Mouse (Mus musculus) 3134 (cell line): ENCODE results near the gene H2-Eb1.

Experiments used
- DNase-seq: peaks from one replicate; pipeline ENCODE4 v3.0.0-alpha.2; 2011; ENCODE audit warnings: low spot score; ENCODE audit not compliant: insufficient read length; ENCODE audit errors: extremely low read depth

The H2-Eb1 gene

GRCm38 (mm10) chr17:34305380-34306030 lies at the start of gene H2-Eb1:
Gene H2-Eb1, plus strand, starts transcription at chr17:34305867.
- no peak for DNase-seq

GRCm38 (mm10) chr17:34256501-34256900 lies 49.2 kb upstream of the H2-Eb1 start:
- no peak for DNase-seq

GRCm38 (mm10) chr17:34257594-34258375 lies 47.9 kb upstream of the H2-Eb1 start, which contains the start of gene H2-Ab1:
Gene H2-Ab1, plus strand, starts transcription at chr17:34257689.
- no peak for DNase-seq

- no peak for DNase-seq
Measured at GRCm38 (mm10) chr17:34260551-34260950, 45.1 kb upstream of the H2-Eb1 start.

- DNase-seq, result no peak
Measured at GRCm38 (mm10) chr17:34261502-34261901, 44.2 kb upstream of the H2-Eb1 start.

GRCm38 (mm10) chr17:34263068-34263467 lies 42.6 kb upstream of the H2-Eb1 start:
- DNase-seq, result no peak

GRCm38 (mm10) chr17:34263811-34264371 lies 41.8 kb upstream of the H2-Eb1 start:
- no peak for DNase-seq

- DNase-seq, result no peak
Measured at GRCm38 (mm10) chr17:34264452-34265351, 41.0 kb upstream of the H2-Eb1 start.

- DNase-seq, result no peak
Measured at GRCm38 (mm10) chr17:34268262-34268661, 37.4 kb upstream of the H2-Eb1 start.

- DNase-seq, result no peak
Measured at GRCm38 (mm10) chr17:34268748-34269147, 36.9 kb upstream of the H2-Eb1 start.

GRCm38 (mm10) chr17:34269817-34270216 lies 35.9 kb upstream of the H2-Eb1 start:
- DNase-seq, result no peak

GRCm38 (mm10) chr17:34270230-34270629 lies 35.4 kb upstream of the H2-Eb1 start:
- no peak for DNase-seq

- DNase-seq, result no peak
Measured at GRCm38 (mm10) chr17:34270940-34271339, 34.7 kb upstream of the H2-Eb1 start.

GRCm38 (mm10) chr17:34272102-34272501 lies 33.6 kb upstream of the H2-Eb1 start:
- DNase-seq, result no peak

GRCm38 (mm10) chr17:34280499-34281038 lies 25.1 kb upstream of the H2-Eb1 start:
- DNase-seq, result no peak

GRCm38 (mm10) chr17:34281836-34282235 lies 23.8 kb upstream of the H2-Eb1 start:
- DNase-seq, result no peak

- no peak for DNase-seq
Measured at GRCm38 (mm10) chr17:34285371-34285770, 20.3 kb upstream of the H2-Eb1 start.

GRCm38 (mm10) chr17:34285848-34286247 lies 19.8 kb upstream of the H2-Eb1 start:
- DNase-seq, result no peak

- DNase-seq, result no peak
Measured at GRCm38 (mm10) chr17:34286501-34286900, 19.2 kb upstream of the H2-Eb1 start.

- DNase-seq, result no peak
Measured at GRCm38 (mm10) chr17:34286999-34287398, 18.7 kb upstream of the H2-Eb1 start.
